Mouse (Mus musculus) ovary, postnatal 14 days (tissue): ENCODE results near the gene C1qtnf1.

ENCODE experiments used
- DNase-seq: peaks from one replicate; pipeline ENCODE4 v3.0.0; 2022; ENCODE audit warnings: low spot score

Gene C1qtnf1

DNA sequence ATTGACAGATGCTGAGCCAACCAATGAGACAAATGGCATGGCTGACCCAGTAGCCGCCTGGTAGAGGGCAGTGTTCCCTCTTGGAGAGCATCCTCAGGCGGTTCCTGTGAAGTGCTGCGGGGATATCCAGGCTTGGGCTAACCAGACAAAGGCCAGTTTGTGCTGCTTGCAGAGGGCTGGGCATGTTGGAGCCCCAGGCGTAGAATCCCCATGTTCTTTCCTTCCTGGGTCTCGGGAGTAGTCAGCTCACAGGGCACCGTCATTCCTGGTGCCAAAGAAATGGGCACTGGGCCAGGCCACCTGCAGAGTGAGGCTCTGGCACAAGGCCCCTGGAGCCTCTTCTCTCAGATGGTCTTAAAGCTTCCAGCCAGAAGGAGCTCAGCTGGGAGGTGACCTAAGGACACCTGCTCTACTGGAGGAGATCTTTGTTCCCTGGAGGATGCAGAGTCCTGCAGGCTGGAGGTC lies 8.5 kb downstream of the C1qtnf1 start:
- no peak for DNase-seq

GRCm38 (mm10) chr11:118438665-118439414 lies 10.8 kb downstream of the C1qtnf1 start:
- DNase-seq: no peak

DNA sequence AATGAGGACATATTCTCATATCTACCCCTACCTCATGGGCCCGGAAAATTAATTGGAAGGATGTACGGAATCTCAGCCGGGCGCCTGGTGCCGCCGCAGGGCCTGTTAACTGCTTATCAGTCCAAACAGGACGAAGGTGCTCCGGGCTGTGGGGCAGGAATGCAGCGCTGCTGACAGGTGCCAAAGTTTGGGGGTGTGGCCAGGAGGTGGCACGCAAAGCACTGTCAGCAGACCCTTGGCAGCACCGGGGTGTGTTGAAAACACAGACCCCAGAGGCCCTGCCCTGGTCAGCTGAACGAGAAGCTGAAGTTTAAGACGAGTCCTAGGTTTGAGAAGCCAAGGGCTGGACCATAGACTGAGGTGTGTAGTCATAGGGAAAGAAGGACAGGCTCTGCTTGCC lies 14.7 kb downstream of the C1qtnf1 start:
- no peak for DNase-seq

GRCm38 (mm10) chr11:118443201-118443970 lies 15.4 kb downstream of the C1qtnf1 start:
- peak; percentile 76 for DNase-seq

- peak; percentile 63 for DNase-seq
These were observed 17.8 kb downstream of the C1qtnf1 start for GRCm38 (mm10) chr11:118445843-118446242.

DNA sequence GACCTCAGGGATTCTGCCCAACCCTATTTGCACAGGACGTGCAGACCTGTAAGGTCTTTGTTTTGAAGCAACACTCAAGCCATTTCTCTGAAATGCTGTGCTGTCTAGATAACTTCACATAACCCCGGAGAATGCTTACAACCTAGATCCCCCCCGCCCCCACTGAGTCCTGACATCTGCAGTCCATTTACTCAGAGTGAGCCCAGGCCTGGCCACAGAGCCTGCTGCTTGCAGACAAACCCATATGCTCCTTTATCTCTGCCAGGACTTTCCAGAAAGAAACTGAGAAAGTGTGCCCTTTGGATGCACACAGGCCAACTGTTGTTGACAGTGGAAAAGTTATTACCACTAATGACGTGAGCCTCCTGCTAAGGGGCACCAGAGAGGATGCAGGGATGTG lies 19.3 kb downstream of the C1qtnf1 start:
- DNase-seq: no peak

- no peak for DNase-seq
These were observed 20.4 kb downstream of the C1qtnf1 start for GRCm38 (mm10) chr11:118448385-118448784.

- DNase-seq: no peak
These were observed 23.2 kb downstream of the C1qtnf1 start for GRCm38 (mm10) chr11:118451211-118451610.

GRCm38 (mm10) chr11:118452955-118453354 lies 25.0 kb downstream of the C1qtnf1 start:
- no peak for DNase-seq

- DNase-seq: no peak
These were observed 26.1 kb downstream of the C1qtnf1 start for GRCm38 (mm10) chr11:118453886-118454671.

DNA sequence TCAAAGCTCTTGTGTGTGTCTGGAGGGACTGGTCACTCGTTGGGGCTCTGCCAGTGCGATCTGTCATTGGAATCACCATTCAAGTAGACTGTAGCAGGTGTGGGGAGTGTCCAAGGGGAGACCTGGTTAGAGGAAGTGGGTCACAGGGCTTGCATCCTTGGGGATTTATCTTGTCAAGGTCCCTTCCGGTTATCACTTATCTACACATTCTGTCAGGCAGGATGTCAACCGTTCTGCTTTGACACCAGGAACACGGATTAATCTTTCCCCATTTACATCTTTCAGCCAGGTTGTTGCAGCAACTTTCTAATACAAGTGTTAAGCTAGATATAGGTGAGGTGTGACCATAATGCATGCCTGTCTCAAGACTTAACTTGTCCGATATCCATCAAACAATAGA lies 27.8 kb downstream of the C1qtnf1 start:
- DNase-seq: no peak

- no peak for DNase-seq
These were observed 28.9 kb downstream of the C1qtnf1 start for GRCm38 (mm10) chr11:118456937-118457336.

DNA sequence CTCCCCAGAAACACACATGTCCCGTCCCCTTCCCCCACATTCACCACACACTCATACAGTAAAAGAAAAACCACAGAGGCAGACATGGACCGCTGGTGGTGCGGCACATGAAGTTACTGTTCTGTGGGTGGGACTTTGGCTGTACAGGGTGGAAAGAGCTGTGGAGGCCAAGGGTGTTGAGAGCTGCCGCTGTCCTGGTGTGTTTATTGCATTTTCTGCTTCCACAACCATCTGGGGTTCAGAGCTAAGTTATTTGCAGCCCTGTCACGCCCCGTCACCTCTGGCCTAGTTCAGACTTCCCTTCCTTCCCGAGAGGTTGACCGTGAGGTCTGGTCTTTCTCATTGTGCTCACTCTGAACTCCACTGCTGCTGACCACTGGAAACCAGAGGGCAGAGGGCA lies 31.0 kb downstream of the C1qtnf1 start:
- DNase-seq: no peak

DNA sequence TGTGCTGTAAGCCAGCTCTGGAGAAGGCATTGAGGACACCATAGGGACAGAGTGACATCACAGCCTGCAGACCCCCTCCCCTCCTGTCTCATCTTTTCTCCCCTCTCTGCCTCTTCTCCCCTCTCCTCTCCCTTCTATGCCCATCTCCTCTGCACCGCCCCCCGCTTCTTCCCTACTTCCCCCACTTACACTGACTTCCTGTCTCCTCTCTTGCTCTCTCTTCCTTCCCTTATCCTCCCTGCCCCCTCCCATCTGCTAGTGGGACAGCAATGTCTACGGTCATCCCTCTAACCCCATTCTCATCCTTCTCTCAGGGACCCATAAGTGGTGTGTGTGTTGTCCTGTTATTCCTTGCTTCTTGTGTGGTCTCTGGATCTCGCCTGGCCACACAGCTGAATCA lies 31.5 kb downstream of the C1qtnf1 start:
- no peak for DNase-seq

- no peak for DNase-seq
These were observed 32.3 kb downstream of the C1qtnf1 start for GRCm38 (mm10) chr11:118460280-118460679.

DNA sequence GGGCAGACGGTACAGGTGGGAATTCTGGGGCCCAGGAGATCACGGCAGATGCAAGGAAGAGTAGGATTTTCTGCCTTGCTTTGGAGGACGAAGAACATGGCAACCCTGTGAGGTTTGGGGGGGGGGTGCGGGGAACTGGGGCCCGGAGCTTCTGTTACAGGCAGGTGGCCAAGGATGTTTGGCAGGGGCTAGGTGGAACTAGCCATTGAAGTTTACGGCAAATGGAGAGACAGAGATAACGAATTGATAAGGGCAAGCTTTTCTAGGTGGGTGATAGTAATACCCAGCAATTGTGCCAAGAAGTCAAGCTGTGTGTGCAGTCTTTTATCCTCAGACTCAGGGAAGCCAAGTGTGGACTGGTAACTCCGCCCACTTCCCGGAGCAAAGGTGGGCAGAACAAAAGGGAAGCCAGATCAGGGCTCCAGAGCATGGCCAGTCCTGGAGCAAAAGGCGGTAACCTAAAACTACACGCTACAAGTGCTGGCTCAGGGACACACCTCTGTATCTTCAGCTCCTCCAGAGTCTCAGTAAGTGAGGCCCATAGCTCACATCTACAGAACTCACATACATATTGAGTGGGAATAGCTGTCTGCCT lies 39.5 kb downstream of the C1qtnf1 start:
- no peak for DNase-seq

GRCm38 (mm10) chr11:118469509-118470160 lies 41.6 kb downstream of the C1qtnf1 start:
- DNase-seq: no peak

DNA sequence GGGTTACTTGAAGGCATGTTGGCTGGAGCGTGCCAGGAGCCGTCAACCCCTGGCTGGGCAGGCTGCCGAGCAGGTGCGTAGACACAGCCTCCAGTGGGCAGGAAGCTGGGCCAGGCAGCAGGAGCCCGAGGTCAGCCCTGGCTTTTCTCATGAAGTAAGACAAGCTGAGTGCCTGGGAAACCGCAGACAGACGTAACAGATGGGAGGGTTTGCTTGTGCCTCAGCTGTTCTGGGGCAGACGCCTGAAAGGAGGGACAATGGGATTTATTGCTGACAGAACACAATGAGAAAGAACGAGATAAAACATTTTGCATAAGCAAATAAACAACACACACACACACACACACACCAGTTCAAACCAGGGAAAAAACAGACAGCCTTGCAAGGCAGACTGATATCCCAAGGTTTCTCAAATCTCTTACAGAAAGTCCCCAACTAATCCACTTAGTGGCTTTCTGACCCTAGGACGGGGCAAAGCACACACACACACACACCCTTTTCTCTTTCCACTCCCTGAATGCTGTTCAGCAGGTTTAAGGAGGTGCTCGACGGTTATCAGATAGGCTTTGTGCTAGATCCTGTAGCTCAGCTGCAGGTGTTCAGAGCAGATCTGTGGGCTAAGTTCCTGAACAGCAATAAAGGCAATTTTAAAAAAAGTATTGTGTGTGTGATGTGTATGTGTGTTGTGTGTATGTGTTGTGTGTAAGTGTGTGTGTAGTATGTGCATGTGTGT lies 42.4 kb downstream of the C1qtnf1 start:
- peak; percentile 35 for DNase-seq

DNA sequence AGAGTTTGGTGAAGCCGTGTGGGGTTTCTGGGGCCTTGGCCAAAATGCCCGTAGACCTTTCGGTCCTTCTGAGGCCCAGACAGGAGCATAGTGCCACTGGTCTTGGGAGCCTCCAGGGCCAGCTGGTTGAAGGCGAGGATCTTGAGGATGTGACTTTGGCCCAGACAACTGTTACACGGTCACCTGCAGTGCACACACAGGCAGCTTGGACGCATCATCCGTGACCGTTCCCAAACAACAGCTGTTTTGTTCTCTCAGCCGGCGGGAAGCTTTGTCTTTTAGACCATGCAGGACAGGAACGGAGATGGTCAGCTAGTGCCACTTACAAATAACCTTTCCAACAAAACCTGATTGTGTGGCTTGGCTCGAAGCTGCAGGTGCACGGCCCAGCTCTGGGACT lies 43.7 kb downstream of the C1qtnf1 start:
- DNase-seq: no peak

DNA sequence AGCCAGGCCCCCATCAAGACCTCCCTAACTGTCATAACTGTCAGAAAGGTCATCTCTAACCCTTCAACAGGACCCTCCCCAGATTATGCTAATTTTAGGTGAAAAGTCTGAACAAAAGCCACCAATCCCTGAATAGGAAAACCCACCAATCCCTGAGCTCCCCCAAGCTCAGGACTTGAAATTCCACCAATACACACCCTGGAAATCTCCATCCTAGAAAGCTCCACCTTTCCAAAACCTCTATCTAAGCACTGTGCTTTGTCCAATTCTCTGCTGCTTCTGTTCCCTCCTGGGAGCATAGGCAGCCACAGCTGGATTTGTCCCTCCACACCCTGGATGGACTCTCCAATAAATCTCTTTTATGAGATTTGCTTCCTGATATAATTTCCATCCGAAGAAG lies 45.2 kb downstream of the C1qtnf1 start:
- no peak for DNase-seq
